Mouse (Mus musculus): ENCODE results near the gene Lpar2. TPM values are rescaled to one million over a fixed set of nuclear protein-coding genes. Genes with fewer than 3 reads are reported as not detected.

Gene Lpar2
- total and polyA plus RNA-seq, 2 experiments from 2014 or later: 0.63 to 5.4 TPM

GRCm38 (mm10) chr8:69879678-69880077, 57.4 kb downstream of the Lpar2 start:
- no peak for TF ChIP-seq CTCF (IDR thresholded peaks at IDR 0.05)
- no peaks in the 10 kb centered on the region for H3K9me3 ChIP-seq (ENCODE audit: low read length)
- H3K4me1 ChIP-seq (ENCODE audit: insufficient read depth, low read length): 0 out of 2 replicates have a peak, but pooled peaks cover 2% of the 10 kb centered on the region
- ATAC-seq (ENCODE audit: low FRiP score) (no peak), DNase-seq (ENCODE audit: low spot score) (no peak)
- peak overlapping the region; percentile 38; the same call in 1 of the 2 replicates for H3K4me3 ChIP-seq (ENCODE audit: low read depth, low read length)
- peaks cover 54% of the 10 kb centered on the region for H3K27me3 ChIP-seq (ENCODE audit: insufficient read depth, low read length)
- no peak overlapping the region for H3K27ac ChIP-seq (ENCODE audit: low read depth, low read length)
- no peak overlapping the region for H3K9ac ChIP-seq (replicated peaks; ENCODE audit: low read length, poor library complexity, severe bottlenecking)
- H3K36me3 ChIP-seq (ENCODE audit: insufficient read depth, low read length): no peaks in the 10 kb centered on the region
- WGBS: 53% methylated on average over 8 of the region's 8 CpGs
- 0 out of 2 replicates have a peak overlapping the region, but pooled peaks have one; percentile 49 for H3K4me2 ChIP-seq (ENCODE audit: low read depth, low read length, poor library complexity, severe bottlenecking)

Other genes starting within 250 kb of the Lpar2 start
- 22.4 and 29.3 TPM in 2 replicates for gene Zfp868, start 196.9 kb upstream of the Lpar2 start, total RNA-seq (2014; rRNA removed)
- gene Zfp868, start 196.9 kb upstream of the Lpar2 start, polyA plus RNA-seq (2015; fragmentation: Nextera tagmentation; extraction: Ambion mirVana): 21.5 and 26.0 TPM in 2 replicates
- gene Zfp964, start 167.9 kb upstream of the Lpar2 start, total RNA-seq (2014; rRNA removed): 3.6 and 5.9 TPM in 2 replicates
- 0.99 and 1.2 TPM in 2 replicates for gene Zfp964, start 167.9 kb upstream of the Lpar2 start, polyA plus RNA-seq (2015; fragmentation: Nextera tagmentation; extraction: Ambion mirVana)
- gene Zfp869, start 111.7 kb upstream of the Lpar2 start, total RNA-seq (2014; rRNA removed): 14.6 and 17.5 TPM in 2 replicates
- 14.4 and 15.5 TPM in 2 replicates for gene Zfp869, start 111.7 kb upstream of the Lpar2 start, polyA plus RNA-seq (2015; fragmentation: Nextera tagmentation; extraction: Ambion mirVana)
- gene Zfp963, start 72.5 kb upstream of the Lpar2 start, total RNA-seq (2014; rRNA removed): 3.3 and 5.3 TPM in 2 replicates
- gene Zfp963, start 72.5 kb upstream of the Lpar2 start, polyA plus RNA-seq (2015; fragmentation: Nextera tagmentation; extraction: Ambion mirVana): 5.0 and 5.5 TPM in 2 replicates
- gene Gm20422, start 47.5 kb upstream of the Lpar2 start, total RNA-seq (2014; rRNA removed): 1.5 and 2.4 TPM in 2 replicates
- gene Gm20422, start 47.5 kb upstream of the Lpar2 start, polyA plus RNA-seq (2015; fragmentation: Nextera tagmentation; extraction: Ambion mirVana): not detected in 2 replicates
- 77.7 and 92.7 TPM in 2 replicates for gene Atp13a1, start 31.3 kb upstream of the Lpar2 start, total RNA-seq (2014; rRNA removed)
- gene Atp13a1, start 31.3 kb upstream of the Lpar2 start, polyA plus RNA-seq (2015; fragmentation: Nextera tagmentation; extraction: Ambion mirVana): 44.6 and 46.4 TPM in 2 replicates
- gene Zfp866, start 31.3 kb upstream of the Lpar2 start, total RNA-seq (2014; rRNA removed): 44.7 and 53.4 TPM in 2 replicates
- gene Zfp866, start 31.3 kb upstream of the Lpar2 start, polyA plus RNA-seq (2015; fragmentation: Nextera tagmentation; extraction: Ambion mirVana): 19.2 and 20.0 TPM in 2 replicates
- gene Gmip, start 13.8 kb upstream of the Lpar2 start, total RNA-seq (2014; rRNA removed): 53.9 and 71.2 TPM in 2 replicates
- gene Gmip, start 13.8 kb upstream of the Lpar2 start, polyA plus RNA-seq (2015; fragmentation: Nextera tagmentation; extraction: Ambion mirVana): 33.7 and 37.6 TPM in 2 replicates
- 35.7 and 43.9 TPM in 2 replicates for gene Pbx4, start 10.1 kb downstream of the Lpar2 start, total RNA-seq (2014; rRNA removed)
- 91.0 and 98.8 TPM in 2 replicates for gene Pbx4, start 10.1 kb downstream of the Lpar2 start, polyA plus RNA-seq (2015; fragmentation: Nextera tagmentation; extraction: Ambion mirVana)
- gene Cilp2, start 65.3 kb downstream of the Lpar2 start, total RNA-seq (2014; rRNA removed): 12.0 and 14.9 TPM in 2 replicates
- 7.5 and 8.0 TPM in 2 replicates for gene Cilp2, start 65.3 kb downstream of the Lpar2 start, polyA plus RNA-seq (2015; fragmentation: Nextera tagmentation; extraction: Ambion mirVana)
- gene Tssk6, start 79.8 kb downstream of the Lpar2 start, total RNA-seq (2014; rRNA removed): not detected in 2 replicates
- 4.4 and 4.6 TPM in 2 replicates for gene Tssk6, start 79.8 kb downstream of the Lpar2 start, polyA plus RNA-seq (2015; fragmentation: Nextera tagmentation; extraction: Ambion mirVana)
- gene Ndufa13, start 80.1 kb downstream of the Lpar2 start, total RNA-seq (2014; rRNA removed): 55.6 and 86.8 TPM in 2 replicates
- 239 and 243 TPM in 2 replicates for gene Ndufa13, start 80.1 kb downstream of the Lpar2 start, polyA plus RNA-seq (2015; fragmentation: Nextera tagmentation; extraction: Ambion mirVana)
- gene Yjefn3, start 80.3 kb downstream of the Lpar2 start, total RNA-seq (2014; rRNA removed): 7.6 and 8.0 TPM in 2 replicates
- 13.4 and 15.4 TPM in 2 replicates for gene Yjefn3, start 80.3 kb downstream of the Lpar2 start, polyA plus RNA-seq (2015; fragmentation: Nextera tagmentation; extraction: Ambion mirVana)
- 24.4 and 30.1 TPM in 2 replicates for gene Gatad2a, start 174.0 kb downstream of the Lpar2 start, total RNA-seq (2014; rRNA removed)
- gene Gatad2a, start 174.0 kb downstream of the Lpar2 start, polyA plus RNA-seq (2015; fragmentation: Nextera tagmentation; extraction: Ambion mirVana): 17.2 and 19.3 TPM in 2 replicates
- gene Mau2, start 220.3 kb downstream of the Lpar2 start, total RNA-seq (2014; rRNA removed): 130 and 148 TPM in 2 replicates
- gene Mau2, start 220.3 kb downstream of the Lpar2 start, polyA plus RNA-seq (2015; fragmentation: Nextera tagmentation; extraction: Ambion mirVana): 54.3 and 56.6 TPM in 2 replicates
- 18.6 and 19.9 TPM in 2 replicates for gene Sugp1, start 220.4 kb downstream of the Lpar2 start, total RNA-seq (2014; rRNA removed)
- 48.7 and 48.9 TPM in 2 replicates for gene Sugp1, start 220.4 kb downstream of the Lpar2 start, polyA plus RNA-seq (2015; fragmentation: Nextera tagmentation; extraction: Ambion mirVana)